ENCODE assay signal across 20 mouse cellular contexts in genomic region chr19:3843629-3844028, GRCm38 (mm10). TPM values are rescaled to one million over a fixed set of nuclear protein-coding genes. Genes with fewer than 3 reads are reported as not detected.
DNase-seq lines count a peak whose midpoint lies in the region; ATAC-seq and TF ChIP-seq lines count a peak whose summit lies in the region.
"Had no signal": no experiment of that assay in that cellular context is flagged by ENCODE, and none has a peak within 500 bp of the region (broad histone marks: within the 10 kb centered on the region; RNA-seq: fewer than 3 reads in every experiment).

No protein-coding gene starts in this region.

- H3K9me3 ChIP-seq in heart, embryonic 10.5 days: no peaks in the 10 kb centered on the region
- no peaks in the 10 kb centered on the region for H3K9me3 ChIP-seq in kidney, postnatal 0 days (replicated peaks; ENCODE audit: low read length)
- H3K9me3 ChIP-seq in lung, postnatal 0 days (ENCODE audit: low read length): no peaks in the 10 kb centered on the region
- no peaks in the 10 kb centered on the region for H3K9me3 ChIP-seq in stomach, postnatal 0 days (ENCODE audit: control insufficient read depth, low read length)
- H3K9me3 ChIP-seq: embryonic facial prominence, embryonic 13.5 days; forebrain, embryonic 13.5 days; heart, embryonic 12.5 days; hindbrain, embryonic 15.5 days had no signal

- H3K4me1 ChIP-seq in heart, embryonic 10.5 days: peaks cover 12% of the 10 kb centered on the region
- no peaks in the 10 kb centered on the region for H3K4me1 ChIP-seq in kidney, postnatal 0 days (replicated peaks; ENCODE audit: insufficient read depth, low read length)
- peaks cover 3% of the 10 kb centered on the region; the same call in 1 of the 2 replicates for H3K4me1 ChIP-seq in lung, postnatal 0 days (ENCODE audit: insufficient read depth, low read depth, low read length)
- no peaks in the 10 kb centered on the region; the same call in 1 of the 2 replicates for H3K4me1 ChIP-seq in stomach, postnatal 0 days (replicated peaks; ENCODE audit: control insufficient read depth, insufficient read depth)
- H3K4me1 ChIP-seq: forebrain, embryonic 13.5 days; hindbrain, embryonic 15.5 days had no signal

- DNase-seq in heart, embryonic 10.5 days (ENCODE audit: low spot score): peak; percentile 46
- no peak for DNase-seq in heart, postnatal 4 days
- no peak for DNase-seq in kidney, postnatal 0 days (ENCODE audit: low spot score)
- DNase-seq in kidney, postnatal 10 days: no peak
- peak; percentile 55 for DNase-seq in lung, postnatal 0 days (ENCODE audit: low spot score)
- no peak for DNase-seq in lung, postnatal 36 days
- no peak for DNase-seq in stomach, postnatal 0 days (ENCODE audit: low spot score)
- no peak for DNase-seq in adrenal gland, postnatal 25 days
- DNase-seq: adrenal gland, postnatal 10 days; cerebellum, adult 11 months; cerebellum, adult 8-10 months; cerebellum, postnatal 25 days; forebrain, postnatal 0 days; gastrocnemius, postnatal 14 days; heart, adult 2 months had no signal

- no peak for TF ChIP-seq CTCF in kidney, postnatal 0 days (IDR thresholded peaks at IDR 0.05; ENCODE audit: low read depth)
- no peak for TF ChIP-seq CTCF in lung, postnatal 0 days (IDR thresholded peaks at IDR 0.05)
- TF ChIP-seq CTCF in stomach, postnatal 0 days (IDR thresholded peaks at IDR 0.05; ENCODE audit: low read depth): no peak

- H3K36me3 ChIP-seq in heart, embryonic 10.5 days: no peaks in the 10 kb centered on the region
- H3K36me3 ChIP-seq in kidney, postnatal 0 days (ENCODE audit: insufficient read depth, low read length): no peaks in the 10 kb centered on the region
- H3K36me3 ChIP-seq in lung, postnatal 0 days (ENCODE audit: insufficient read depth, low read length): no peaks in the 10 kb centered on the region
- no peaks in the 10 kb centered on the region for H3K36me3 ChIP-seq in stomach, postnatal 0 days (ENCODE audit: control insufficient read depth, insufficient read depth, low read length)
- H3K36me3 ChIP-seq: embryonic facial prominence, embryonic 13.5 days; heart, embryonic 12.5 days; hindbrain, embryonic 15.5 days had no signal

- 74% methylated on average over 2 of the region's 2 CpGs for WGBS in heart, embryonic 10.5 days
- 89% methylated on average over 2 of the region's 2 CpGs for WGBS in kidney, postnatal 0 days
- WGBS in lung, postnatal 0 days: 64% methylated on average over 2 of the region's 2 CpGs
- 66% methylated on average over 2 of the region's 2 CpGs for WGBS in stomach, postnatal 0 days

- H3K27me3 ChIP-seq in heart, embryonic 10.5 days (ENCODE audit: insufficient read depth, poor library complexity, severe bottlenecking): no peaks in the 10 kb centered on the region
- H3K27me3 ChIP-seq in kidney, postnatal 0 days (ENCODE audit: insufficient read depth, low read length): no peaks in the 10 kb centered on the region
- no peaks in the 10 kb centered on the region for H3K27me3 ChIP-seq in lung, postnatal 0 days (replicated peaks; ENCODE audit: insufficient read depth, low read length)
- no peaks in the 10 kb centered on the region for H3K27me3 ChIP-seq in stomach, postnatal 0 days (ENCODE audit: control insufficient read depth, insufficient read depth, low read length)
- H3K27me3 ChIP-seq: CH12.LX; embryonic facial prominence, embryonic 13.5 days; forebrain, embryonic 13.5 days; heart, embryonic 12.5 days; hindbrain, embryonic 15.5 days had no signal

- no peak overlapping the region for H3K27ac ChIP-seq in heart, embryonic 10.5 days
- H3K27ac ChIP-seq in kidney, postnatal 0 days: peak overlapping the region; percentile 81
- peak overlapping the region; percentile 91 for H3K27ac ChIP-seq in lung, postnatal 0 days (ENCODE audit: low read length)
- H3K27ac ChIP-seq in stomach, postnatal 0 days (replicated peaks): peak overlapping the region; percentile 19; the same call in 1 of the 2 replicates
- H3K27ac ChIP-seq: embryonic facial prominence, embryonic 13.5 days; forebrain, embryonic 13.5 days; heart, adult 2 months; hindbrain, embryonic 15.5 days had no signal

- no peak overlapping the region for H3K9ac ChIP-seq in kidney, postnatal 0 days (ENCODE audit: low read depth, low read length)
- H3K9ac ChIP-seq in lung, postnatal 0 days (replicated peaks; ENCODE audit: low read depth): no peak overlapping the region
- H3K9ac ChIP-seq in stomach, postnatal 0 days (ENCODE audit: low read length): no peak overlapping the region
- H3K9ac ChIP-seq: embryonic facial prominence, embryonic 13.5 days; forebrain, embryonic 13.5 days; forebrain, postnatal 0 days; heart, embryonic 12.5 days; hindbrain, embryonic 15.5 days had no signal

- H3K4me2 ChIP-seq in kidney, postnatal 0 days (ENCODE audit: low read length): no peak overlapping the region
- H3K4me2 ChIP-seq in lung, postnatal 0 days (replicated peaks; ENCODE audit: low read depth, low read length): no peak overlapping the region
- H3K4me2 ChIP-seq in stomach, postnatal 0 days (replicated peaks; ENCODE audit: low read depth): no peak overlapping the region
- H3K4me2 ChIP-seq: embryonic facial prominence, embryonic 13.5 days; forebrain, embryonic 13.5 days; heart, embryonic 12.5 days; hindbrain, embryonic 15.5 days had no signal

- H3K4me3 ChIP-seq in heart, embryonic 10.5 days: no peak overlapping the region
- no peak overlapping the region for H3K4me3 ChIP-seq in kidney, postnatal 0 days (replicated peaks; ENCODE audit: low read depth, low read length)
- no peak overlapping the region for H3K4me3 ChIP-seq in lung, postnatal 0 days (ENCODE audit: low read depth, low read length)
- H3K4me3 ChIP-seq in stomach, postnatal 0 days (ENCODE audit: low read depth, low read length): no peak overlapping the region
- H3K4me3 ChIP-seq: embryonic facial prominence, embryonic 13.5 days; forebrain, embryonic 13.5 days; heart, adult 2 months; heart, embryonic 12.5 days; hindbrain, embryonic 15.5 days had no signal

- no peak for ATAC-seq in kidney, postnatal 0 days (replicated peaks; ENCODE audit: low FRiP score, low read depth)
- no peak for ATAC-seq in lung, postnatal 0 days
- no peak for ATAC-seq in stomach, postnatal 0 days (ENCODE audit: low FRiP score, low TSS enrichment)
- ATAC-seq: forebrain, embryonic 13.5 days; forebrain, postnatal 0 days had no signal

- TF ChIP-seq EP300 in lung, postnatal 0 days (IDR thresholded peaks at IDR 0.05): no peak
- TF ChIP-seq EP300 in stomach, postnatal 0 days (optimal IDR thresholded peaks at IDR 0.05): no peak

RNA-seq across cellular contexts. Expression of gene Chka, which starts 7.9 kb away (rescaled TPM):
- polyA plus RNA-seq in heart, embryonic 10.5 days (2016; fragmentation: Nextera tagmentation; extraction: Ambion mirVana): 29.8 and 40.3 TPM in 2 replicates
- total RNA-seq in heart, postnatal 4 days (2021): 10 to 100 TPM; 16.8 to 16.9 TPM
- polyA plus RNA-seq in kidney, postnatal 0 days (2015; fragmentation: Nextera tagmentation; extraction: Ambion mirVana): 53.0 and 54.7 TPM in 2 replicates
- polyA plus RNA-seq in lung, postnatal 0 days (2015; fragmentation: Nextera tagmentation; extraction: Ambion mirVana): 65.9 and 68.1 TPM in 2 replicates
- polyA plus RNA-seq in stomach, postnatal 0 days (2015; fragmentation: Nextera tagmentation; extraction: Ambion mirVana): 21.2 and 24.2 TPM in 2 replicates
- total RNA-seq in adrenal gland, postnatal 25 days (2021): 72.2 and 82.8 TPM in 2 replicates

Comparison
In these comparisons a context has a peak if more than half of its experiments do, and no peak if none do; other contexts are left out.
1. DNase-seq: peak in heart, embryonic 10.5 days (single experiment) and lung, postnatal 0 days (single experiment); none in heart, postnatal 4 days (single experiment), kidney, postnatal 0 days (single experiment), kidney, postnatal 10 days (single experiment), lung, postnatal 36 days (single experiment), stomach, postnatal 0 days (single experiment) and adrenal gland, postnatal 25 days (single experiment).